Mouse (Mus musculus) forebrain, embryonic 16.5 days (tissue): ENCODE results near the gene Lrrc39. TPM values are rescaled to one million over a fixed set of nuclear protein-coding genes. Genes with fewer than 3 reads are reported as not detected.
"Not testable (repeated sequence)": the region's sequence is repeated elsewhere in the genome, so short reads cannot be mapped to it uniquely, and the experiment has no call there.

Experiments
- ATAC-seq: fragments of 200-750 bp; cut with Nextera tagmentation; 2 replicates; pipeline ENCODE4 v1.8.0; 2017; ENCODE audit warnings: mild to moderate bottlenecking, moderate library complexity
- H3K27ac ChIP-seq: fragments of 300-500 bp; sonication (generic); 2 replicates; pipeline ENCODE4 v1.5.1; 2014; ENCODE audit warnings: low read length, control low read depth
- H3K27me3 ChIP-seq: fragments of 300-500 bp; sonication (generic); replicated peaks from 2 replicates; pipeline ENCODE4 v1.6.1; 2014; ENCODE audit warnings: low read length; ENCODE audit not compliant: control insufficient read depth, insufficient read depth
- H3K36me3 ChIP-seq: fragments of 300-500 bp; sonication (generic); 2 replicates; pipeline ENCODE4 v1.6.1; 2014; ENCODE audit not compliant: control insufficient read depth, insufficient read depth
- H3K4me1 ChIP-seq: fragments of 300-500 bp; sonication (generic); replicated peaks from 2 replicates; pipeline ENCODE4 v1.6.1; 2014; ENCODE audit warnings: low read length; ENCODE audit not compliant: control insufficient read depth, insufficient read depth
- H3K4me2 ChIP-seq: fragments of 300-500 bp; sonication (generic); 2 replicates; pipeline ENCODE4 v1.6.1; 2014; ENCODE audit warnings: mild to moderate bottlenecking, low read length, control low read depth
- H3K4me3 ChIP-seq: fragments of 300-500 bp; sonication (generic); replicated peaks from 2 replicates; pipeline ENCODE4 v1.5.1; 2014; ENCODE audit warnings: mild to moderate bottlenecking, low read length, control low read depth
- H3K9ac ChIP-seq: fragments of 300-500 bp; sonication (generic); replicated peaks from 2 replicates; pipeline ENCODE4 v1.6.1; 2014; ENCODE audit warnings: low read depth, low read length, control low read depth
- H3K9me3 ChIP-seq: fragments of 300-500 bp; sonication (generic); 2 replicates; pipeline ENCODE4 v1.6.1; 2016; ENCODE audit warnings: low read length; ENCODE audit not compliant: control insufficient read depth
- WGBS: fragments of 180-500 bp; shearing (Covaris S2); extraction: QIAGEN DNeasy Blood & Tissue Kit; methylation state at CpG from one replicate; pipeline ENCODE4 v1.1.7; 2014; 5-methylcytosine and 5-hydroxymethylcytosine counted together
- polyA plus RNA-seq: library from polyadenylated mRNA; unstranded; fragments of >200 nt; fragmentation: Nextera tagmentation; extraction: Ambion mirVana; gene quantifications from 2 replicates; pipeline ENCODE4 v1.2.1, GENCODE M21; 2015

Lrrc39 gene
- polyA plus RNA-seq, 1 experiment from 2014 or later, result 0.42 TPM

DNA sequence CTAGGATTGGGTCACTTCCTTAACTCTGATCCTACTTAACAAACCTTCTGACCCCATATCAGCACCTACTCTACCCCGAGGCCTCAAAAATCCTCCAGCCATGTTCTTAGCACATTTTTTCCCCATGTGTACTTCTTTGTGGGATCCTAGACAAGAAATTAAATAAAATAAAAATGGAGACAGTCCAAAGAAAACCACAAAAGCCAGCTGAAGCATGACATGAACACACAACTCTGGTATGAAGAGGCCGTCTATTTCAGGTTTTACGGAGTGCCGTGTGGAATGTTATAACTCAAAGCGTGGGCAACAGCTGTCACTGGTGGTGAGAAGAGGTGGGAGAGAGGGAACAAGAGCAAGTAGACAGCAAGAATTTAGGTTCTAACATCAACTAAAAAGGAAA, 11.4 kb upstream of the Lrrc39 start:
- no peak overlapping the region for H3K4me3 ChIP-seq
- no peak for ATAC-seq
- no peak overlapping the region for H3K27ac ChIP-seq
- peaks cover 1% of the 10 kb centered on the region for H3K36me3 ChIP-seq
- no peaks in the 10 kb centered on the region for H3K4me1 ChIP-seq
- H3K4me2 ChIP-seq, result no peak overlapping the region
- 95% methylated on average over 5 of the region's 5 CpGs for WGBS
- no peaks in the 10 kb centered on the region for H3K27me3 ChIP-seq
- no peaks in the 10 kb centered on the region for H3K9me3 ChIP-seq
- H3K9ac ChIP-seq, result no peak overlapping the region

- not testable (repeated sequence) for H3K9ac ChIP-seq, H3K27ac ChIP-seq, ATAC-seq, H3K4me1 ChIP-seq, H3K27me3 ChIP-seq, H3K9me3 ChIP-seq, H3K4me3 ChIP-seq, H3K4me2 ChIP-seq, H3K36me3 ChIP-seq
- 93% methylated on average over 13 of the region's 14 CpGs for whole genome bisulfite sequencing
These were observed 1.5 kb upstream of the Lrrc39 start for GRCm38 (mm10) chr3:116561315-116561714.

DNA sequence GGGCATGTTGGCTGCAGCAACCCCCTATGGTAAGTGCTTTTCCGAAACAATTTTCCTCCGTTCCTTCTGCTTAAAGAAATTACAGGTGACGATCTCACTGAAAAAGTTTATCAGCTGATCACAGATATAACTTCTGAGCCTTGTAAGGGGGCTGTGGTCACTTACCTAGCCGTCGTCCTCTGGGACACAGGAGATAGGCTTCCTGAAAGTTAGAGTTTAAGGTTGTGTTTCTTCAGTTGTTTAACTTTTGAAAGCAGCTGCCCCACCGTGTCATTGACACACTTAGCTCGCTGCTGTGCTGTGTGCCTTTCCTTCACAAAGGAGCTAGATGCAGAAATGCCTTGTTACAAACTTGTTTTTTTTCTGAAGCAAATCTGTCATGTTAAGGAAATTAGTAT, 321 bp downstream of the Lrrc39 start:
- Histone ChIP-seq H3K36me3 (no peaks in the 10 kb centered on the region), H3K9me3 (no peaks in the 10 kb centered on the region), H3K4me1 (no peaks in the 10 kb centered on the region), H3K9ac (no peak overlapping the region), H3K4me2 (no peak overlapping the region), H3K4me3 (no peak overlapping the region), H3K27me3 (no peaks in the 10 kb centered on the region), H3K27ac (no peak overlapping the region)
- 84% methylated on average over 7 of the region's 7 CpGs for WGBS
- ATAC-seq, result no peak

DNA sequence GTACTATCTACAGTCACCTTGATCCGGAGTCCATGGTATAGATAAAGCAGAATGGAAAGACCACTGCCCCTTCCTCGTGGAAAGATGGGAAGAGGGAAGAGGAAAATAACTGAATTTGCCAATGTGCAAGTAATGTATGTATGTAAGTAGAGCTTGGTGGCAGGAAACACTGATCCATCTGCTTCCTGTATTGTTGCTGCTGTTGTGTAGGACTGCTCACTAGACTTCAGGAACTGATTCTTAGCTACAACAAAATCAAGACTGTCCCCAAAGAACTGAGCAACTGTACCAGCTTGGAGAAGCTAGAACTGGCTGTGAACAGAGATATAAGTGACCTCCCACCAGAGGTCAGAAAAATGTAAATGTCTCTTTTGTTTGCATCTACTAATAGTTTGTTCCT, 7.9 kb downstream of the Lrrc39 start:
- H3K4me1 ChIP-seq, result no peaks in the 10 kb centered on the region
- ATAC-seq, result no peak
- 79% methylated on average over 2 of the region's 2 CpGs for WGBS
- H3K27ac ChIP-seq, result no peak overlapping the region
- no peaks in the 10 kb centered on the region for H3K9me3 ChIP-seq
- no peak overlapping the region for H3K4me2 ChIP-seq
- no peaks in the 10 kb centered on the region for H3K36me3 ChIP-seq
- no peak overlapping the region for H3K4me3 ChIP-seq
- no peaks in the 10 kb centered on the region for H3K27me3 ChIP-seq
- H3K9ac ChIP-seq, result no peak overlapping the region

- Histone ChIP-seq H3K4me2 (no peak overlapping the region), H3K36me3 (peaks cover 14% of the 10 kb centered on the region), H3K4me1 (no peaks in the 10 kb centered on the region), H3K27ac (no peak overlapping the region), H3K27me3 (no peaks in the 10 kb centered on the region), H3K9ac (no peak overlapping the region), H3K4me3 (no peak overlapping the region), H3K9me3 (no peaks in the 10 kb centered on the region)
- 69% methylated on average over 3 of the region's 3 CpGs for WGBS
- no peak for ATAC-seq
These were observed 14.5 kb downstream of the Lrrc39 start for GRCm38 (mm10) chr3:116577286-116577685.

DNA sequence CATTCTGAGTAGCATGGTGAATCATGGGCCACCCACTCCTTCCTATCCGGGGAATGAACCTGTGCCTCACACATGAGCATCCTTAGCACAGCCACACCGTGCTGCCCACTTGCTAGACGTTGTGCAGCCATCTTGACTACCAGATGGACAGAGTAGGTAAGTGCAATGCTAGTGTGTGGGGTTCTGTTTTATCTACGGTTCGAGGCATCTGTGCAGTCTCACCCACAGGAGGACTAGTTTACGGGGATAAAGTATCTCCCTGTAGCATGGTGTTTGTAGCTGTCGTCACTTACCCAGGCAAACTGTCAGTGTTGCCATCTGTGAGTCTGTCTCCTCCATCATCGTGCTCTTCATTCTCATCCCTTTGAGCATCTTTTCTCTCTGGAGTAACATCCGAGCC, 19.4 kb downstream of the Lrrc39 start:
- WGBS, result 93% methylated on average over 9 of the region's 9 CpGs
- Histone ChIP-seq H3K4me2 (no peak overlapping the region), H3K9me3 (no peaks in the 10 kb centered on the region), H3K36me3 (peaks cover 31% of the 10 kb centered on the region), H3K9ac (no peak overlapping the region), H3K4me1 (no peaks in the 10 kb centered on the region), H3K4me3 (no peak overlapping the region), H3K27me3 (no peaks in the 10 kb centered on the region), H3K27ac (no peak overlapping the region)
- no peak for ATAC-seq

DNA sequence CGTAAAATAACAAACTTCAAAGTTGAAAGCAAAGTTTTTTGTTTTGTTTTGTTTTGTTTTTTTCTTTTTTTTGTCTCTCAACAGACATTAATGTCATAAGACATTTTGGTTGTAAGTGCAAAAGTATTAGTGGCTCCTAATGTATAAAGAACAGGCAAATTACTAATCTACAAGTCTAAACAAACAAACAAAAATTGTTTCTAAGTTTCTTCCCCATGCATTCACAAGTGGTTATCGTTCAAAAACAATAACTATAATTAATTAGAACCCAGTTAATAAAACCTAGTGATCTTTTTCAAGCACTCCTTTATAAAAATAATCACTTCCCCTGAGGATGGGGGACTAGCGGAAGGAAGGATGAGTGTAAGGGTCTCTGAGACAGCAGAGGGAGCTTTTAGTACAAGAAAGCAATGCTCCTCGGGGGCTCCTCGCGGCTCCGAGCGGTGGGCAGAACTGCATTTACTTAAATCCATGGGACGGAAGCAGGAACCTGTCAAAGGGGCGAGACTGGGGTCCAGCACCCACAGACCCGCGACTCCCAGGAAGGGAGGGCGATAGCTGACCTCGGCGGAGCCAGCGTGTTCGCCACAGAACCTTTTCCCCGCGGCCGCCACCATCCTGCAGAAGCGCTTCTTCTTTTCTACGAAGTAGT, 31.4 kb downstream of the Lrrc39 start:
- Histone ChIP-seq H3K36me3 (peaks cover 12% of the 10 kb centered on the region), H3K27ac (peak overlapping the region; percentile 86), H3K4me2 (peak overlapping the region; percentile 47), H3K4me3 (peak overlapping the region; percentile 62), H3K27me3 (no peaks in the 10 kb centered on the region), H3K4me1 (peaks cover 11% of the 10 kb centered on the region), H3K9me3 (no peaks in the 10 kb centered on the region), H3K9ac (peak overlapping the region; percentile 75)
- 2% methylated on average over 21 of the region's 22 CpGs for WGBS
- ATAC-seq, result peak; percentile 84

GRCm38 (mm10) chr3:116594728-116595602, 32.2 kb downstream of the Lrrc39 start, which contains the start of gene Sass6:
Gene Sass6, plus strand, starts transcription at chr3:116594982.
- Histone ChIP-seq H3K4me3 (peak within 1 kb of the TSS; percentile 62), H3K4me1 (peaks cover 11% of the 10 kb centered on the region), H3K9ac (peak within 1 kb of the TSS; percentile 75), H3K36me3 (peaks cover 6% of the 10 kb centered on the region; the same call in 1 of the 2 replicates), H3K27me3 (no peaks in the 10 kb centered on the region), H3K27ac (peak within 1 kb of the TSS; percentile 86), H3K4me2 (peak within 1 kb of the TSS; percentile 81), H3K9me3 (no peaks in the 10 kb centered on the region)
- peak; percentile 98 for ATAC-seq
- under 1% methylated on average over 65 of the region's 65 CpGs for WGBS

DNA sequence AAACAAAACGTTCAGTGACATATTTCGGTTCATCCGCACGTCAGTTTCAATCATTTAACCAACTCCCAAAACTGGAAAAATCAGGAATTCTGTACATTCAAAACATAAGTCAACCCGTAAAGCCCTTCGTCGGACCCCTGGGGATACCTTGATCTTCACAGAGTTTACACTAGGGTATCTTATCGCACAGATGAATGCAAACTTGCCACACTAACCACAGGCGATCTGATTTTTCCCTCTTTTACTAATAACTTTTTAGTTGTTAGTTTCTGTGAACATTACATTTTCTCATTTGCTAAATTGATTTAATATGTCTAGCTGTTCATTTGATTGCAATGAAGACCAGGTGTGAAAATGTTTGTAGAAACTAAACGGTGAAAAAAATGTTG, 32.8 kb downstream of the Lrrc39 start:
- ATAC-seq, result no peak

More for the DNA sequence above, 32.8 kb downstream of the Lrrc39 start:
- Histone ChIP-seq H3K4me1 (peaks cover 11% of the 10 kb centered on the region), H3K9me3 (no peaks in the 10 kb centered on the region), H3K9ac (peak overlapping the region; percentile 74), H3K27ac (no peak overlapping the region), H3K36me3 (peaks cover 6% of the 10 kb centered on the region; the same call in 1 of the 2 replicates), H3K27me3 (no peaks in the 10 kb centered on the region), H3K4me2 (peak overlapping the region; percentile 81), H3K4me3 (peak overlapping the region; percentile 62)
- WGBS, result 8% methylated on average over 10 of the region's 10 CpGs
